Mouse (Mus musculus): ENCODE data around the gene Dph2.

Gene Dph2

GRCm38 (mm10) chr4:117882701-117883691, 8.8 kb downstream of the Dph2 start, which contains the start of gene B4galt2:
B4galt2 (minus strand) TSS chr4:117883487.
- in situ Hi-C loops (cut with MboI; ENCODE audit: unreplicated experiment in 2 of 2) = no loop called here

- in situ Hi-C loops (cut with MboI; ENCODE audit: unreplicated experiment in 2 of 2) = no loop called here
These were observed 13.1 kb downstream of the Dph2 start for GRCm38 (mm10) chr4:117878703-117879102.

- in situ Hi-C loops (cut with MboI; ENCODE audit: unreplicated experiment in 2 of 2) = no loop called here
These were observed 13.5 kb downstream of the Dph2 start for GRCm38 (mm10) chr4:117878301-117878700.

GRCm38 (mm10) chr4:117873615-117874014, 18.2 kb downstream of the Dph2 start:
- in situ Hi-C loops (cut with MboI; ENCODE audit: unreplicated experiment in 2 of 2) = no loop called here

- in situ Hi-C loops (cut with MboI; ENCODE audit: unreplicated experiment in 2 of 2) = no loop called here
These were observed 19.4 kb downstream of the Dph2 start, which contains the start of gene Ccdc24 for GRCm38 (mm10) chr4:117872471-117872886. Ccdc24 (minus strand) TSS chr4:117872557.

- in situ Hi-C loops (cut with MboI; ENCODE audit: unreplicated experiment in 2 of 2) = no loop called here
These were observed 20.0 kb downstream of the Dph2 start for GRCm38 (mm10) chr4:117871787-117872186.

- in situ Hi-C loops (cut with MboI; ENCODE audit: unreplicated experiment in 2 of 2) = no loop called here
These were observed 21.4 kb downstream of the Dph2 start for GRCm38 (mm10) chr4:117870437-117870836.

- in situ Hi-C loops (cut with MboI; ENCODE audit: unreplicated experiment in 2 of 2) = no loop called here
These were observed 22.5 kb downstream of the Dph2 start for GRCm38 (mm10) chr4:117869317-117869716.

- in situ Hi-C loops (cut with MboI; ENCODE audit: unreplicated experiment in 2 of 2) = no loop called here
These were observed 24.0 kb downstream of the Dph2 start for GRCm38 (mm10) chr4:117867823-117868222.

- in situ Hi-C loops (cut with MboI; ENCODE audit: unreplicated experiment in 2 of 2) = no loop called here
These were observed 24.8 kb downstream of the Dph2 start for GRCm38 (mm10) chr4:117867000-117867399.

GRCm38 (mm10) chr4:117866083-117866482, 25.7 kb downstream of the Dph2 start:
- in situ Hi-C loops (cut with MboI; ENCODE audit: unreplicated experiment in 2 of 2) = no loop called here

- in situ Hi-C loops (cut with MboI; ENCODE audit: unreplicated experiment in 2 of 2) = no loop called here
These were observed 29.0 kb downstream of the Dph2 start for GRCm38 (mm10) chr4:117862823-117863222.

GRCm38 (mm10) chr4:117860570-117860969, 31.3 kb downstream of the Dph2 start:
- in situ Hi-C loops (cut with MboI; ENCODE audit: unreplicated experiment in 2 of 2) = no loop called here

GRCm38 (mm10) chr4:117858794-117859193, 33.0 kb downstream of the Dph2 start:
- in situ Hi-C loops (cut with MboI; ENCODE audit: unreplicated experiment in 2 of 2) = loop anchor here in 1 of 2 experiments (10.0 kb wide), 1 partner anchor 154 kb away; no protein-coding TSS in a partner anchor

GRCm38 (mm10) chr4:117855146-117855545, 36.7 kb downstream of the Dph2 start:
- in situ Hi-C loops (cut with MboI; ENCODE audit: unreplicated experiment in 2 of 2) = loop anchor here in 1 of 2 experiments (10.0 kb wide), 1 partner anchor 150 kb away; no protein-coding TSS in a partner anchor

- in situ Hi-C loops (cut with MboI; ENCODE audit: unreplicated experiment in 2 of 2) = loop anchor here in 1 of 2 experiments (10.0 kb wide), 1 partner anchor 148 kb away; no protein-coding TSS in a partner anchor
These were observed 39.5 kb downstream of the Dph2 start for GRCm38 (mm10) chr4:117852152-117852868.

GRCm38 (mm10) chr4:117850871-117851270, 41.0 kb downstream of the Dph2 start:
- in situ Hi-C loops (cut with MboI; ENCODE audit: unreplicated experiment in 2 of 2) = loop anchor here in 1 of 2 experiments (10.0 kb wide), 1 partner anchor 146 kb away; no protein-coding TSS in a partner anchor

- in situ Hi-C loops (cut with MboI; ENCODE audit: unreplicated experiment in 2 of 2) = loop anchor here in 1 of 2 experiments (10.0 kb wide), 1 partner anchor 145 kb away; no protein-coding TSS in a partner anchor
These were observed 41.7 kb downstream of the Dph2 start for GRCm38 (mm10) chr4:117850176-117850575.

GRCm38 (mm10) chr4:117849506-117849905, 42.3 kb downstream of the Dph2 start:
- in situ Hi-C loops (cut with MboI; ENCODE audit: unreplicated experiment in 2 of 2) = no loop called here

GRCm38 (mm10) chr4:117849063-117849462, 42.8 kb downstream of the Dph2 start:
- in situ Hi-C loops (cut with MboI; ENCODE audit: unreplicated experiment in 2 of 2) = no loop called here

GRCm38 (mm10) chr4:117847011-117847410, 44.8 kb downstream of the Dph2 start:
- in situ Hi-C loops (cut with MboI; ENCODE audit: unreplicated experiment in 2 of 2) = no loop called here

Measured in v-Abl transformed pro-B cells (cell line).